Mouse (Mus musculus): ENCODE measurements around the gene Sorbs1.

The Sorbs1 gene

DNA sequence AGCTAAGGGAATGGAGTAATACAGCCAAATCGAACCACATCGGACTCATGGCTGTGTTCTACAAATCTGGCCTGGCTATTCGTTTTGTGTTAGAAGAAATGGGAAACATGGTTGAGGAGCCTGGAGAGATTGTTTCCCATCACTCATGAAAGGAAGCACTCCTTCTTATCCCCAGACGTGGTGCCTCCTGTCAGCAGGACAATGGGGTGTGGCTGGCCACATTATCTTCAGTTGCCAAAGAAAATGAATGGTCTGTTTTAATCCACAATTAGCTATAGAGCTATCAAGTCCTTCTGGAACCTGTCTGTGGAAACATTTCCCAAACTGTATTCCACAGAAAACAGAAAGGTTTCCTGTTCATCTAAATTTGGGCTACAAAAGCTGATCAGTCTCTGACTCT lies 196.6 kb downstream of the Sorbs1 start:
- no peaks in the 10 kb centered on the region for H3K27me3 ChIP-seq (ENCODE audit: insufficient read depth, low read length)
- TF ChIP-seq POU5F1 (IDR thresholded peaks at IDR 0.05; ENCODE audit: borderline replicate concordance, low read length) (no peak), NANOG (IDR thresholded peaks at IDR 0.05; ENCODE audit: borderline replicate concordance, low read length) (no peak), CTCF (conservative IDR thresholded peaks at IDR 0.05; ENCODE audit: low read length) (no peak)
- 0 out of 2 replicates have a peak, but pooled peaks cover 3% of the 10 kb centered on the region for H3K36me3 ChIP-seq (ENCODE audit: insufficient read depth, low read length)
- H3K4me3 ChIP-seq (replicated peaks; ENCODE audit: low read length): no peak overlapping the region
- no peaks in the 10 kb centered on the region; the same call in 1 of the 2 replicates for H3K4me1 ChIP-seq (replicated peaks; ENCODE audit: low read depth, low read length)
- H3K9me3 ChIP-seq (ENCODE audit: low read length): no peaks in the 10 kb centered on the region

- H3K4me3 ChIP-seq (replicated peaks; ENCODE audit: low read length): no peak overlapping the region
- no peak for TF ChIP-seq NANOG (IDR thresholded peaks at IDR 0.05; ENCODE audit: borderline replicate concordance, low read length)
- TF ChIP-seq CTCF (conservative IDR thresholded peaks at IDR 0.05; ENCODE audit: low read length): no peak
- no peak for TF ChIP-seq POU5F1 (IDR thresholded peaks at IDR 0.05; ENCODE audit: borderline replicate concordance, low read length)
- H3K36me3 ChIP-seq (ENCODE audit: insufficient read depth, low read length): peaks cover 9% of the 10 kb centered on the region
- H3K9me3 ChIP-seq (ENCODE audit: low read length): no peaks in the 10 kb centered on the region
- H3K4me1 ChIP-seq (replicated peaks; ENCODE audit: low read depth, low read length): no peaks in the 10 kb centered on the region
- H3K27me3 ChIP-seq (ENCODE audit: insufficient read depth, low read length): no peaks in the 10 kb centered on the region
Measured at GRCm38 (mm10) chr19:40314252-40314651, 199.3 kb downstream of the Sorbs1 start.

GRCm38 (mm10) chr19:40311631-40312030 lies 201.9 kb downstream of the Sorbs1 start:
- Histone ChIP-seq H3K4me1 (replicated peaks; ENCODE audit: low read depth, low read length) (peaks cover 18% of the 10 kb centered on the region), H3K9me3 (ENCODE audit: low read length) (no peaks in the 10 kb centered on the region), H3K36me3 (ENCODE audit: insufficient read depth, low read length) (peaks cover 11% of the 10 kb centered on the region), H3K27me3 (ENCODE audit: insufficient read depth, low read length) (no peaks in the 10 kb centered on the region), H3K4me3 (replicated peaks; ENCODE audit: low read length) (no peak overlapping the region)
- TF ChIP-seq POU5F1 (IDR thresholded peaks at IDR 0.05; ENCODE audit: borderline replicate concordance, low read length) (no peak), CTCF (conservative IDR thresholded peaks at IDR 0.05; ENCODE audit: low read length) (no peak), NANOG (IDR thresholded peaks at IDR 0.05; ENCODE audit: borderline replicate concordance, low read length) (no peak)

DNA sequence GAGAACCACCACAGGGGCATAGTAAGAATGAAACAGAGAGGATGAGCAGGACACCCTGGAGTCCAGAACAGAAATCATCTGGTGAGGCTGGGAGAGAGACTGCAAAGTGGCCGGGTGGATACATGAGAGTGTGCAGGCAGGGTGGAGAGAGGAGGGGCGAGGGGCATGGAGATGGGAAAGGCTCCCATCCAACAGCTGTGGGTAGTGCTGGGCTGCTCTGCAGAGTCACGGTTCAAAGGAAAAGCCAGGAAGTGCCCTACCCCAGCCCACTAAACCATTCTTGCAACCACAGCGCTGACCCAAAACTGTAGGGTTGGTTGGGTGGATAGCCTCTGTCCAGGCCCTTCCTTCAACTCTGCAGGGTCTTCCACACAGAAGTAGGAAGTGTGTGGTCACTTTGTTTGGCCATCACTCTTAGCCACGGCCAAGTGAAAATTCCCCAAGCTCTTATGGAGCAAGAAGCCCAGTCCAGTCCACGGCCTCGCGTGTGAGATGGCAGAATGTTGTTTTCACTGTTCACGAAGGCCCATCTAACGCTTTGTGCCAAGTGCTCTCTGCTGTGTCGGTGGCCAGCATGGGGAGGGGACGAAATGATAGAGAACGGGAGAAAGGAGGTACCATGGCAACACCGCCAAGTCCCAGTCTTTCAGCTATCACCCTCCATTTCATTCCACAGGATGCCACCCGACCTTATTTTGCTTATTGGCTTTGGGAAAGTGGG lies 203.0 kb downstream of the Sorbs1 start:
- peaks cover 11% of the 10 kb centered on the region for H3K36me3 ChIP-seq (ENCODE audit: insufficient read depth, low read length)
- H3K4me1 ChIP-seq (replicated peaks; ENCODE audit: low read depth, low read length): peaks cover 18% of the 10 kb centered on the region
- H3K4me3 ChIP-seq (replicated peaks; ENCODE audit: low read length): no peak overlapping the region
- H3K9me3 ChIP-seq (ENCODE audit: low read length): no peaks in the 10 kb centered on the region
- H3K27me3 ChIP-seq (ENCODE audit: insufficient read depth, low read length): no peaks in the 10 kb centered on the region
- TF ChIP-seq POU5F1 (IDR thresholded peaks at IDR 0.05; ENCODE audit: borderline replicate concordance, low read length) (no peak), NANOG (IDR thresholded peaks at IDR 0.05; ENCODE audit: borderline replicate concordance, low read length) (no peak), CTCF (conservative IDR thresholded peaks at IDR 0.05; ENCODE audit: low read length) (no peak)

DNA sequence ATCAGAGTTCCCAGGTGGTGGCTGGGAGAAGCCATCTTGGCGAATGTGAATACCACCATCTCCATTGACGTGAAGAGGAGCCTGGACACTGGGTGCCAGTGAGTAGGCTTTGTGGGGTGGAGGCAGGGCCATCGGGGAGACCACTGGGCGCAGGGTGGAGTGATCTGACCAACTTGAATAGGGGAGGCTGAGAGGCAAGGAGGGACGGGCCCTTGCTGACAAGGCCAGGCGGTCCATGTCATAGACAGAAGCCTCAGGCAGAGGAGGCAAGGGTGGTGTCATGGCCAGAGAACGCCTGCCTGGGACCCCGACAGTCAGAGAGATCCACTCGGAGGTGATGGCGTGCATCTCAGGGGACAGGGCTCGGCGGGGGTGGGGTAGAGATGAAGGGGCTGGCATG lies 203.7 kb downstream of the Sorbs1 start:
- TF ChIP-seq POU5F1 (IDR thresholded peaks at IDR 0.05; ENCODE audit: borderline replicate concordance, low read length) (no peak), CTCF (conservative IDR thresholded peaks at IDR 0.05; ENCODE audit: low read length) (no peak), NANOG (IDR thresholded peaks at IDR 0.05; ENCODE audit: borderline replicate concordance, low read length) (no peak)
- Histone ChIP-seq H3K4me3 (replicated peaks; ENCODE audit: low read length) (0 out of 2 replicates have a peak overlapping the region, but pooled peaks have one; percentile 13), H3K4me1 (replicated peaks; ENCODE audit: low read depth, low read length) (peaks cover 18% of the 10 kb centered on the region), H3K27me3 (ENCODE audit: insufficient read depth, low read length) (no peaks in the 10 kb centered on the region), H3K36me3 (ENCODE audit: insufficient read depth, low read length) (peaks cover 11% of the 10 kb centered on the region), H3K9me3 (ENCODE audit: low read length) (no peaks in the 10 kb centered on the region)

- H3K36me3 ChIP-seq (ENCODE audit: insufficient read depth, low read length): peaks cover 11% of the 10 kb centered on the region
- no peaks in the 10 kb centered on the region for H3K9me3 ChIP-seq (ENCODE audit: low read length)
- TF ChIP-seq POU5F1 (IDR thresholded peaks at IDR 0.05; ENCODE audit: borderline replicate concordance, low read length) (no peak), CTCF (conservative IDR thresholded peaks at IDR 0.05; ENCODE audit: low read length) (no peak), NANOG (IDR thresholded peaks at IDR 0.05; ENCODE audit: borderline replicate concordance, low read length) (no peak)
- peaks cover 20% of the 10 kb centered on the region for H3K4me1 ChIP-seq (replicated peaks; ENCODE audit: low read depth, low read length)
- no peaks in the 10 kb centered on the region for H3K27me3 ChIP-seq (ENCODE audit: insufficient read depth, low read length)
- H3K4me3 ChIP-seq (replicated peaks; ENCODE audit: low read length): peak overlapping the region; percentile 29; the same call in 1 of the 2 replicates
Measured at GRCm38 (mm10) chr19:40307550-40307949, 206.0 kb downstream of the Sorbs1 start.

- H3K4me3 ChIP-seq (replicated peaks; ENCODE audit: low read length): no peak overlapping the region
- H3K9me3 ChIP-seq (ENCODE audit: low read length): no peaks in the 10 kb centered on the region
- H3K27me3 ChIP-seq (ENCODE audit: insufficient read depth, low read length): no peaks in the 10 kb centered on the region
- peaks cover 20% of the 10 kb centered on the region for H3K4me1 ChIP-seq (replicated peaks; ENCODE audit: low read depth, low read length)
- H3K36me3 ChIP-seq (ENCODE audit: insufficient read depth, low read length): peaks cover 9% of the 10 kb centered on the region
- no peak for TF ChIP-seq CTCF (conservative IDR thresholded peaks at IDR 0.05; ENCODE audit: low read length)
- no peak for TF ChIP-seq POU5F1 (IDR thresholded peaks at IDR 0.05; ENCODE audit: borderline replicate concordance, low read length)
- no peak for TF ChIP-seq NANOG (IDR thresholded peaks at IDR 0.05; ENCODE audit: borderline replicate concordance, low read length)
Measured at GRCm38 (mm10) chr19:40306631-40307030, 206.9 kb downstream of the Sorbs1 start.

DNA sequence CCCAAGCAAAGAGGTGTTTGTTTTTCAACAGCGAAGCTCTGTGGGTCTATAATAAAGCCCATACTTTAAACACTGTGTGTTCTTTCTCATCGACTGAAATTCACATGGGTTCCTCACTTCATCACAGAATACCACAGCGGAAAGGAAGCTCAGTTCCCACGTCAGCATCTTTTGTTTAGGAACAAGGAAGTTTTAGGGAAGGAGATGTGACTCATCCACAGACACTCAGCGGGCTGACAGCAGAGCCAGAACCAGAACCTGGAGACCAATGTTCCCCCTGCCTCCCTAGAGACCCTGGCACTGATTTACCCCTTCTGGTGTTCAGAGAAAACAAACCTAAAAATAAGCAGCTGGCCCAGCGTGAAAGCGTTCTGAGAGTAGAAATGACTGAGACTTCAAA lies 208.1 kb downstream of the Sorbs1 start:
- Histone ChIP-seq H3K4me1 (replicated peaks; ENCODE audit: low read depth, low read length) (peaks cover 20% of the 10 kb centered on the region), H3K9me3 (ENCODE audit: low read length) (no peaks in the 10 kb centered on the region), H3K4me3 (replicated peaks; ENCODE audit: low read length) (no peak overlapping the region), H3K27me3 (ENCODE audit: insufficient read depth, low read length) (no peaks in the 10 kb centered on the region), H3K36me3 (ENCODE audit: insufficient read depth, low read length) (peaks cover 6% of the 10 kb centered on the region; the same call in 1 of the 2 replicates)
- TF ChIP-seq POU5F1 (IDR thresholded peaks at IDR 0.05; ENCODE audit: borderline replicate concordance, low read length) (no peak), NANOG (IDR thresholded peaks at IDR 0.05; ENCODE audit: borderline replicate concordance, low read length) (no peak), CTCF (conservative IDR thresholded peaks at IDR 0.05; ENCODE audit: low read length) (no peak)

Measured in E14TG2a.4 (cell line).